Mouse (Mus musculus) liver, embryonic 14.5 days (tissue): ENCODE results near the gene Nrip1.

Experiments
- CTCF ChIP-seq: IDR thresholded peaks from 2 replicates; pipeline ENCODE4 v1.5.1; 2016; ENCODE audit warnings: antibody characterized with exemption, low read depth, control low read depth
- EP300 ChIP-seq: IDR thresholded peaks from 2 replicates; pipeline ENCODE4 v1.6.1; 2016; ENCODE audit warnings: antibody characterized with exemption, low read depth

GRCm38 (mm10) chr16:76263393-76263792, 110.2 kb downstream of the Nrip1 start:
- TF ChIP-seq EP300 (no peak), CTCF (no peak)
